Mouse (Mus musculus): Measurements from ENCODE around the gene Gmeb1. TPM values are rescaled to one million over a fixed set of nuclear protein-coding genes. Genes with fewer than 3 reads are reported as not detected.

The Gmeb1 gene
- polyA plus RNA-seq, 2 experiments = 8.1 to 9.9 TPM

DNA sequence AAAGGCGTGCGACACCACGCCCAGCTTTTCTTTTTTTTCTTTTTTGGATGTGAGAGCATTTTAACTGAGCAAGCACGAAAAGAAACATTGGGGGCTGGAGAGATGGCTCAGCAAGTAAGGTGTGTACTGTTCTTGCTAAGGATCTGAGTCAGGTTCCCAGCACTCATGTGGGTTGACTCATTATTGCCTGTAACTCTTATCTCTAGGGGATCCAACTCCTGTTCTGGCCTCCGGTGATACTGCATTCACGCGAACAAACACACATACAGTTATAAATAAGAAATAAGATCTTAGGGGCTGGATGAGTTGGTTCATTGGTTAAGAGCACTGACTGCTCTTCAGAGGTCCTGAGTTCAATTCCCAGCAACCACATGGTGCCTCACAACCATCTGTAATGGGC is 1.9 kb upstream of the Gmeb1 start:
- Histone ChIP-seq H3K4me2 (ENCODE audit: low read depth) (no peak overlapping the region), H3K9ac (replicated peaks) (no peak overlapping the region), H3K4me1 (replicated peaks; ENCODE audit: control insufficient read depth in 2 of 2, insufficient read depth in 2 of 2, low read length in 1 of 2) (peaks cover 14 to 26% of the 10 kb centered on the region in 2 experiments), H3K4me3 (ENCODE audit: insufficient read depth in 1 of 2, low read depth in 2 of 2, low read length in 2 of 2) (no peak overlapping the region), H3K27ac (no peak overlapping the region), H3K27me3 (ENCODE audit: control insufficient read depth, insufficient read depth, low read length) (no peaks in the 10 kb centered on the region), H3K36me3 (replicated peaks; ENCODE audit: control insufficient read depth, insufficient read depth, low read depth) (no peaks in the 10 kb centered on the region), H3K9me3 (ENCODE audit: control insufficient read depth, low read length) (no peaks in the 10 kb centered on the region)
- no peak for DNase-seq (ENCODE audit: low read depth in 3 of 3, low spot score in 3 of 3)
- 63% methylated on average over 7 of the region's 7 CpGs for WGBS (ENCODE audit: insufficient replicate concordance)
- TF ChIP-seq EP300 (IDR thresholded peaks at IDR 0.05; ENCODE audit: low read depth) = no peak
- no peak for TF ChIP-seq CTCF (IDR thresholded peaks at IDR 0.05; ENCODE audit: low read depth)
- ATAC-seq (ENCODE audit: insufficient read depth) = no peak

DNA sequence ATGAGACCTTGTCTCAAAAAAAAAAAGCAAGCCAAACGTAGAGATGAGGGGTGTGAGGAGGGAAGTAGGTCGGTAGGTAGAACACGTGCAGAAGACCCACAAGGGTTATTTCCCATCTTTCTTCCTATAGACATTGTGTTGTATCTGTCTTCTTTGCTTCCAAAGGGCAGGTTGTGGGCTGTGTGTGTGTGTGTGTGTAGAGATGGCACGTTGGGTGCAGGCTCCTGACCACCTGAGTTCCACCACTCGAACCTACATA is 885 bp upstream of the Gmeb1 start:
- peak overlapping the region; percentile 83 to 93 for H3K4me3 ChIP-seq (ENCODE audit: insufficient read depth in 1 of 2, low read depth in 2 of 2, low read length in 2 of 2)
- H3K9ac ChIP-seq (replicated peaks) = peak overlapping the region; percentile 99
- H3K9me3 ChIP-seq (ENCODE audit: control insufficient read depth, low read length) = no peaks in the 10 kb centered on the region
- peaks cover 14 to 26% of the 10 kb centered on the region in 2 experiments for H3K4me1 ChIP-seq (replicated peaks; ENCODE audit: control insufficient read depth in 2 of 2, insufficient read depth in 2 of 2, low read length in 1 of 2)
- H3K36me3 ChIP-seq (replicated peaks; ENCODE audit: control insufficient read depth, insufficient read depth, low read depth) = no peaks in the 10 kb centered on the region
- H3K27me3 ChIP-seq (ENCODE audit: control insufficient read depth, insufficient read depth, low read length) = no peaks in the 10 kb centered on the region
- ATAC-seq (ENCODE audit: insufficient read depth) = no peak
- TF ChIP-seq CTCF (IDR thresholded peaks at IDR 0.05; ENCODE audit: low read depth) (no peak), EP300 (IDR thresholded peaks at IDR 0.05; ENCODE audit: low read depth) (no peak)
- no peak for DNase-seq (ENCODE audit: low read depth in 3 of 3, low spot score in 3 of 3)
- peak overlapping the region; percentile 80 for H3K4me2 ChIP-seq (ENCODE audit: low read depth)
- peak overlapping the region; percentile 71 for H3K27ac ChIP-seq
- 44% methylated on average over 5 of the region's 5 CpGs for WGBS (ENCODE audit: insufficient replicate concordance)

DNA sequence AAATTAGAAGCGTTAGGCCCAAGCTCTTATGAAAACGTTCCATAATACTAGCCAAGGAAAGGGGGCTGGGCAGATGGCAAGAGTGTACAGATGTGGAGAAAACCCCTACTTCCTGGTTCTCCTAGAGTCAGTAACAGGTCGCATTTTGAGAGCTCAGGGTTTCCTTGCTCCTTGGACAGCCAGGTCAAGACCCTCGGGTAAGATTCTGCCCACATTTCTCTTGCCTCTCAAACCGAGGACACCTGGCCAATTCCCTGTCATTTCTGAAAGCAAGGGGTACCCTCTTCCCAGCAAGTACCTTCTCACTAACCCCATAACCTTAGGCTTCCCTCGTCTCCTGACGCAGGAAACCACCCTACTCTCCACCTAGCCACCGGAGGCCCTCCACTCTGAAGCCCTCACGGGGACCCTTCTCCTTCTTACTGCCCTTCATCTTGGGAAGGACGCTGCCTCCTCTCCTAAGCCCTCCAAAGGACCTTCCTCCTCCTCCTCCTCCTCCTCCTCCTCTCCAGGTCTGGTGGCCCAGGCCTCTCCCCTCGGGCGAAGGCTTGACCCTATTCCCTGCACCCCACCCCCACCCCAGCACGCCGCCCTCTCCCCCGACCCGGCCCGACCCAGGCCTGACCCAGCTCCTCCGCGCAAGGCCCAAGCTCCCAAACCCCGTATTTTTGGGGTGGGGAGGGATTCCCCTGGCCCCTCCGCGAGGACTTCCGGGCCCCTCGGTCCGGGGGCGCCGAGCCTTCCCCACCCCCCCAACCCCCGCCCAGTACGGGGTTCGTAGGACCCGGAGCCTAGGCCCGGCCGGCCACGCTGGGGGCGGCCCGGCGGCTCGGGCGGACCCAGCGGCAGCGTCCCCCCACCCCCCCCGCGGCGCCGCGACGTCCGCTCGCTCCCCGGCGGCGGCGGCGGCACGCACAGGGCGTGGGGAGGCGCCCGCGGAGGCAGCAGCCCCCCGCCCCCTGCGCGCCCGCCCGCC is 710 bp downstream of the Gmeb1 start:
- ATAC-seq (ENCODE audit: insufficient read depth) (peak; percentile 83), DNase-seq (ENCODE audit: low read depth in 3 of 3, low spot score in 3 of 3) (no peak)
- WGBS (ENCODE audit: insufficient replicate concordance) = under 1% methylated on average over 49 of the region's 64 CpGs
- Histone ChIP-seq H3K9ac (replicated peaks) (peak overlapping the region; percentile 99), H3K4me1 (replicated peaks; ENCODE audit: control insufficient read depth in 2 of 2, insufficient read depth in 2 of 2, low read length in 1 of 2) (peaks cover 14 to 26% of the 10 kb centered on the region in 2 experiments), H3K27me3 (ENCODE audit: control insufficient read depth, insufficient read depth, low read length) (no peaks in the 10 kb centered on the region), H3K4me3 (ENCODE audit: insufficient read depth in 1 of 2, low read depth in 2 of 2, low read length in 2 of 2) (peak overlapping the region; percentile 85 to 93), H3K27ac (peak overlapping the region; percentile 85), H3K4me2 (ENCODE audit: low read depth) (peak overlapping the region; percentile 85), H3K9me3 (ENCODE audit: control insufficient read depth, low read length) (no peaks in the 10 kb centered on the region), H3K36me3 (replicated peaks; ENCODE audit: control insufficient read depth, insufficient read depth, low read depth) (no peaks in the 10 kb centered on the region)
- TF ChIP-seq EP300 (IDR thresholded peaks at IDR 0.05; ENCODE audit: low read depth) (no peak), CTCF (IDR thresholded peaks at IDR 0.05; ENCODE audit: low read depth) (no peak)

DNA sequence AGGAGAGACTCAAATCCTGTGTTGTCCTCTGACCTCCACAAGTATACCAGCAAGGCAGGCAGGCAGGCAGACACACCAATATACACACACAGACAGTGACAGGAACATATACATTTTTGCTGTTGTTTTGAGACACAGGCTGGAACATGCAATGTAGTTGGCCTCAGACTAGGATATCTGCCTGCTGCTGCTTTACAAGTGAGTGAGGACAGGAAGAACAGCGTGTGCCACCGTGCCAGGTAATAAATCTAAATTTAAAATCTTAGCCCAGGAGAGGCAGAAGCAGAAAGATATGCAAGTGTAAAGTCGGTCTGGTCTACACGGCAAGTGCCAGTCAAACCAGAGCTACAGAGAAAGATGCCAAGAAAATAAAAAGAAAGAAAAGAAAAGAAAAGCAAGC is 2.2 kb downstream of the Gmeb1 start:
- ATAC-seq (ENCODE audit: insufficient read depth) (no peak), DNase-seq (ENCODE audit: low read depth in 3 of 3, low spot score in 3 of 3) (no peak)
- Histone ChIP-seq H3K36me3 (replicated peaks; ENCODE audit: control insufficient read depth, insufficient read depth, low read depth) (no peaks in the 10 kb centered on the region), H3K4me2 (ENCODE audit: low read depth) (peak overlapping the region; percentile 85), H3K9me3 (ENCODE audit: control insufficient read depth, low read length) (no peaks in the 10 kb centered on the region), H3K27ac (no peak overlapping the region; the same call in 1 of the 2 replicates), H3K27me3 (ENCODE audit: control insufficient read depth, insufficient read depth, low read length) (no peaks in the 10 kb centered on the region), H3K4me1 (replicated peaks; ENCODE audit: control insufficient read depth in 2 of 2, insufficient read depth in 2 of 2, low read length in 1 of 2) (peaks cover 14 to 26% of the 10 kb centered on the region in 2 experiments), H3K4me3 (ENCODE audit: insufficient read depth in 1 of 2, low read depth in 2 of 2, low read length in 2 of 2) (no peak overlapping the region), H3K9ac (replicated peaks) (no peak overlapping the region; the same call in none of the 2 replicates)
- 58% methylated on average over 4 of the region's 4 CpGs for WGBS (ENCODE audit: insufficient replicate concordance)
- TF ChIP-seq EP300 (IDR thresholded peaks at IDR 0.05; ENCODE audit: low read depth) (no peak), CTCF (IDR thresholded peaks at IDR 0.05; ENCODE audit: low read depth) (no peak)

DNA sequence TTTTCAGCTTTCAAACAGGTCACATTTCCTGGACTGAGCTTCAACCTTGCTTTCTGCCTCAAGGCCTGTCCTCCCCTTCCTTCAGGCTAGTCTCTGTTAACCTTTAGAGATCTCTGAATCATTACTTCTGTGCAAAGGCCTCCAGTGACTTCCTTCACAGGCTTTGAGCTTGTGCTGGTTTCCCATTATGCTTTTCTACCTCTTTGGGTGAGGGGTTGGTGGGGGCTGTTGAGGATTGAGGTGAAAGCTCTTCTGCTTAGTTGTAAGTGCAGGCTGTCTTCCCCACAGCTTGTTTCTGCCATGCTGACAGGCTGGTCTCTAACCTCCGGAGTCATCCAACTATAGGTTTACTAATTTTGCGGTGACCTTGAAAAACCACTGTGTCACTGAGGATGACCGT is 5.0 kb downstream of the Gmeb1 start:
- no peak overlapping the region for H3K9ac ChIP-seq (replicated peaks)
- no peak overlapping the region for H3K4me2 ChIP-seq (ENCODE audit: low read depth)
- ATAC-seq (ENCODE audit: insufficient read depth) (no peak), DNase-seq (ENCODE audit: low read depth in 3 of 3, low spot score in 3 of 3) (no peak)
- no peaks in the 10 kb centered on the region for H3K9me3 ChIP-seq (ENCODE audit: control insufficient read depth, low read length)
- peaks cover 9 to 18% of the 10 kb centered on the region in 2 experiments; a peak in 3 of 4 replicates for H3K4me1 ChIP-seq (replicated peaks; ENCODE audit: control insufficient read depth in 2 of 2, insufficient read depth in 2 of 2, low read length in 1 of 2)
- H3K36me3 ChIP-seq (replicated peaks; ENCODE audit: control insufficient read depth, insufficient read depth, low read depth) = peaks cover 2% of the 10 kb centered on the region; the same call in 1 of the 2 replicates
- H3K4me3 ChIP-seq (ENCODE audit: insufficient read depth in 1 of 2, low read depth in 2 of 2, low read length in 2 of 2) = no peak overlapping the region
- H3K27me3 ChIP-seq (ENCODE audit: control insufficient read depth, insufficient read depth, low read length) = no peaks in the 10 kb centered on the region
- 85% methylated on average over 3 of the region's 3 CpGs for WGBS (ENCODE audit: insufficient replicate concordance)
- TF ChIP-seq CTCF (IDR thresholded peaks at IDR 0.05; ENCODE audit: low read depth) (no peak), EP300 (IDR thresholded peaks at IDR 0.05; ENCODE audit: low read depth) (no peak)
- no peak overlapping the region for H3K27ac ChIP-seq

All from liver, embryonic 14.5 days (tissue).